Mouse (Mus musculus) cerebellum, adult 2 months (tissue): Measurements from ENCODE around the gene Ccdc88c.

Experiments
- CTCF ChIP-seq: fragments of 200-500 bp; IDR thresholded peaks from 2 replicates; pipeline ENCODE4 v1.5.1; 2011; ENCODE audit warnings: low read depth, mild to moderate bottlenecking, control low read depth, low read length, moderate library complexity, borderline replicate concordance; ENCODE audit not compliant: insufficient read depth
- POLR2A ChIP-seq: fragments of 200-500 bp; IDR thresholded peaks from 2 replicates; pipeline ENCODE4 v1.6.1; 2011; ENCODE audit warnings: low read length, control low read depth, borderline replicate concordance; ENCODE audit not compliant: insufficient read depth

DNA sequence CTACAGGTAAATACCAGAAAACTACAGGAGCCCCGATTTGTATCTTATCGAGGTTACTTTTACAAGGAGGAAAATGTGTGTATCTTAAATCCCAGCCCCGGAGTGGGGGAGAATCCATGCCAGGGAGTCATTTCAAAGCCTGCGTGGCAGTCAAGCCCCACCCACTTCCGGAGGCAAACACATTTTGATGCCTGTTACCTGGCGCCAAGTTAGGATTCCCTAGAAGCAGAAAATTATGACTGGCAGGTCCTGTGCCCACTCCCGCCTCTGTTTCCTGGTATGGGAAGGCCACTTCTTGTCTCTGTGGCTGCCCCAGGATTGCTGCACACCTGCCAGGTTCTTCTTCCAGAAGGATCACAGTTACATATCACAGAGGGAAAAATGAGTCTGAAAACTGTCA, 2.3 kb downstream of the Ccdc88c start:
- TF ChIP-seq CTCF, result no peak
- TF ChIP-seq POLR2A, result no peak
